Mouse (Mus musculus) cerebellum, adult 2 months (tissue): ENCODE measurements around the gene 4933416C03Rik.

Experiments used
- CTCF ChIP-seq: fragments of 200-500 bp; IDR thresholded peaks from 2 replicates; pipeline ENCODE4 v1.5.1; 2011; ENCODE audit warnings: low read depth, mild to moderate bottlenecking, control low read depth, low read length, moderate library complexity, borderline replicate concordance; ENCODE audit not compliant: insufficient read depth
- POLR2A ChIP-seq: fragments of 200-500 bp; IDR thresholded peaks from 2 replicates; pipeline ENCODE4 v1.6.1; 2011; ENCODE audit warnings: low read length, control low read depth, borderline replicate concordance; ENCODE audit not compliant: insufficient read depth

GRCm38 (mm10) chr10:116115881-116116677 is 2.4 kb upstream of the 4933416C03Rik start:
- no peak for TF ChIP-seq CTCF
- no peak for TF ChIP-seq POLR2A
